Mouse (Mus musculus): ENCODE measurements around the gene 3830406C13Rik. TPM values are rescaled to one million over a fixed set of nuclear protein-coding genes. Genes with fewer than 3 reads are reported as not detected.
"Not testable (repeated sequence)": the region's sequence is repeated elsewhere in the genome, so short reads cannot be mapped to it uniquely, and the experiment has no call there.

3830406C13Rik gene
- polyA plus RNA-seq (2016; fragmentation: Nextera tagmentation; extraction: Ambion mirVana) = 25.1 and 25.5 TPM in 2 replicates

- peak; percentile 86 for DNase-seq (ENCODE audit: low spot score)
- Histone ChIP-seq H3K9me3 (replicated peaks) (no peaks in the 10 kb centered on the region), H3K36me3 (no peaks in the 10 kb centered on the region), H3K27me3 (ENCODE audit: low read depth, poor library complexity, severe bottlenecking) (peaks cover 19% of the 10 kb centered on the region), H3K4me3 (peak within 1 kb of the TSS; percentile 78), H3K4me1 (0 out of 2 replicates have a peak, but pooled peaks cover 4% of the 10 kb centered on the region), H3K27ac (replicated peaks) (peak within 1 kb of the TSS; percentile 93)
- 2% methylated on average over 48 of the region's 48 CpGs for WGBS
Measured at GRCm38 (mm10) chr14:12284141-12284912, at the start of gene 3830406C13Rik. Gene 3830406C13Rik (plus strand): TSS chr14:12284173.

GRCm38 (mm10) chr14:12243726-12244125 lies 40.2 kb upstream of the 3830406C13Rik start:
- Histone ChIP-seq H3K4me1 (peaks cover 9% of the 10 kb centered on the region), H3K27me3 (ENCODE audit: low read depth, poor library complexity, severe bottlenecking) (no peaks in the 10 kb centered on the region), H3K4me3 (no peak overlapping the region), H3K9me3 (replicated peaks) (no peaks in the 10 kb centered on the region), H3K27ac (replicated peaks) (no peak overlapping the region), H3K36me3 (0 out of 2 replicates have a peak, but pooled peaks cover 3% of the 10 kb centered on the region)
- 76% methylated on average over 4 of the region's 4 CpGs for WGBS
- DNase-seq (ENCODE audit: low spot score) = no peak

- peaks cover 8% of the 10 kb centered on the region; the same call in 1 of the 2 replicates for H3K27me3 ChIP-seq (ENCODE audit: low read depth, poor library complexity, severe bottlenecking)
- H3K4me1 ChIP-seq = no peaks in the 10 kb centered on the region
- no peaks in the 10 kb centered on the region for H3K36me3 ChIP-seq
- H3K27ac ChIP-seq (replicated peaks) = no peak overlapping the region
- no peak for DNase-seq (ENCODE audit: low spot score)
- no peaks in the 10 kb centered on the region for H3K9me3 ChIP-seq (replicated peaks)
- no peak overlapping the region for H3K4me3 ChIP-seq
- WGBS = 72% methylated on average over 3 of the region's 3 CpGs
Measured at GRCm38 (mm10) chr14:12276031-12276430, 7.9 kb upstream of the 3830406C13Rik start.

- no peak for DNase-seq (ENCODE audit: low spot score)
Measured at GRCm38 (mm10) chr14:12283641-12284040, 332 bp upstream of the 3830406C13Rik start, which contains the start of gene Gm49355. Gene Gm49355 (plus strand): TSS chr14:12283976.

GRCm38 (mm10) chr14:12289747-12290146 lies 5.8 kb downstream of the 3830406C13Rik start:
- H3K27ac ChIP-seq (replicated peaks) = not testable (repeated sequence)

More at GRCm38 (mm10) chr14:12283641-12284040, 332 bp upstream of the 3830406C13Rik start, which contains the start of gene Gm49355:
- Histone ChIP-seq H3K27me3 (ENCODE audit: low read depth, poor library complexity, severe bottlenecking) (peaks cover 19% of the 10 kb centered on the region), H3K27ac (replicated peaks) (peak within 1 kb of the TSS; percentile 93), H3K9me3 (replicated peaks) (no peaks in the 10 kb centered on the region), H3K4me1 (0 out of 2 replicates have a peak, but pooled peaks cover 4% of the 10 kb centered on the region), H3K4me3 (peak within 1 kb of the TSS; percentile 78), H3K36me3 (no peaks in the 10 kb centered on the region)
- WGBS = 78% methylated on average over 6 of the region's 6 CpGs

GRCm38 (mm10) chr14:12296391-12296790 lies 12.4 kb downstream of the 3830406C13Rik start:
- no peak for DNase-seq (ENCODE audit: low spot score)
- 90% methylated on average over 7 of the region's 7 CpGs for WGBS
- H3K4me1 ChIP-seq = peaks cover 9% of the 10 kb centered on the region
- H3K9me3 ChIP-seq (replicated peaks) = no peaks in the 10 kb centered on the region
- H3K4me3 ChIP-seq = no peak overlapping the region
- no peaks in the 10 kb centered on the region for H3K36me3 ChIP-seq
- H3K27ac ChIP-seq (replicated peaks) = no peak overlapping the region
- H3K27me3 ChIP-seq (ENCODE audit: low read depth, poor library complexity, severe bottlenecking) = no peaks in the 10 kb centered on the region

More at GRCm38 (mm10) chr14:12289747-12290146, 5.8 kb downstream of the 3830406C13Rik start:
- not testable (repeated sequence) for H3K4me1 ChIP-seq; H3K27me3 ChIP-seq (ENCODE audit: low read depth, poor library complexity, severe bottlenecking); DNase-seq (ENCODE audit: low spot score); H3K9me3 ChIP-seq (replicated peaks); H3K4me3 ChIP-seq; H3K36me3 ChIP-seq

GRCm38 (mm10) chr14:12299171-12299570 lies 15.2 kb downstream of the 3830406C13Rik start:
- Histone ChIP-seq H3K4me1 (peaks cover 9% of the 10 kb centered on the region), H3K27me3 (ENCODE audit: low read depth, poor library complexity, severe bottlenecking) (no peaks in the 10 kb centered on the region), H3K36me3 (no peaks in the 10 kb centered on the region), H3K27ac (replicated peaks) (no peak overlapping the region), H3K9me3 (replicated peaks) (no peaks in the 10 kb centered on the region), H3K4me3 (no peak overlapping the region)
- no peak for DNase-seq (ENCODE audit: low spot score)

- WGBS = 46% methylated on average over 6 of the region's 6 CpGs
- no peaks in the 10 kb centered on the region for H3K9me3 ChIP-seq (replicated peaks)
- H3K27me3 ChIP-seq (ENCODE audit: low read depth, poor library complexity, severe bottlenecking) = no peaks in the 10 kb centered on the region
- H3K36me3 ChIP-seq = no peaks in the 10 kb centered on the region
- no peak overlapping the region for H3K27ac ChIP-seq (replicated peaks)
- H3K4me1 ChIP-seq = peaks cover 9% of the 10 kb centered on the region
- H3K4me3 ChIP-seq = no peak overlapping the region
- no peak for DNase-seq (ENCODE audit: low spot score)
Measured at GRCm38 (mm10) chr14:12299654-12300053, 15.7 kb downstream of the 3830406C13Rik start.

- 73% methylated on average over 4 of the region's 4 CpGs for WGBS
- Histone ChIP-seq H3K4me3 (no peak overlapping the region), H3K36me3 (no peaks in the 10 kb centered on the region), H3K27ac (replicated peaks) (no peak overlapping the region), H3K27me3 (ENCODE audit: low read depth, poor library complexity, severe bottlenecking) (no peaks in the 10 kb centered on the region), H3K9me3 (replicated peaks) (no peaks in the 10 kb centered on the region), H3K4me1 (peaks cover 9% of the 10 kb centered on the region)
- no peak for DNase-seq (ENCODE audit: low spot score)
Measured at GRCm38 (mm10) chr14:12300275-12300674, 16.3 kb downstream of the 3830406C13Rik start.

- 70% methylated on average over 3 of the region's 3 CpGs for WGBS
- Histone ChIP-seq H3K9me3 (replicated peaks) (no peaks in the 10 kb centered on the region), H3K36me3 (no peaks in the 10 kb centered on the region), H3K27me3 (ENCODE audit: low read depth, poor library complexity, severe bottlenecking) (no peaks in the 10 kb centered on the region), H3K4me3 (no peak overlapping the region), H3K27ac (replicated peaks) (no peak overlapping the region), H3K4me1 (peaks cover 9% of the 10 kb centered on the region)
- DNase-seq (ENCODE audit: low spot score) = no peak
Measured at GRCm38 (mm10) chr14:12300677-12301076, 16.7 kb downstream of the 3830406C13Rik start.

GRCm38 (mm10) chr14:12303106-12303505 lies 19.1 kb downstream of the 3830406C13Rik start:
- DNase-seq (ENCODE audit: low spot score) = no peak
- no peaks in the 10 kb centered on the region for H3K9me3 ChIP-seq (replicated peaks)
- H3K27ac ChIP-seq (replicated peaks) = no peak overlapping the region
- H3K4me1 ChIP-seq = peaks cover 9% of the 10 kb centered on the region
- no peaks in the 10 kb centered on the region for H3K27me3 ChIP-seq (ENCODE audit: low read depth, poor library complexity, severe bottlenecking)
- H3K4me3 ChIP-seq = no peak overlapping the region
- H3K36me3 ChIP-seq = no peaks in the 10 kb centered on the region
- 80% methylated on average over 2 of the region's 2 CpGs for WGBS

GRCm38 (mm10) chr14:12333622-12334021 lies 49.6 kb downstream of the 3830406C13Rik start:
- Histone ChIP-seq H3K4me1 (peaks cover 5% of the 10 kb centered on the region), H3K9me3 (replicated peaks) (no peaks in the 10 kb centered on the region), H3K36me3 (no peaks in the 10 kb centered on the region), H3K27ac (replicated peaks) (no peak overlapping the region), H3K4me3 (no peak overlapping the region), H3K27me3 (ENCODE audit: low read depth, poor library complexity, severe bottlenecking) (peaks cover 95% of the 10 kb centered on the region)
- DNase-seq (ENCODE audit: low spot score) = peak; percentile 7
- 81% methylated on average over 7 of the region's 7 CpGs for WGBS

GRCm38 (mm10) chr14:12334925-12335324 lies 51.0 kb downstream of the 3830406C13Rik start:
- no peaks in the 10 kb centered on the region for H3K9me3 ChIP-seq (replicated peaks)
- no peak overlapping the region for H3K4me3 ChIP-seq
- H3K27me3 ChIP-seq (ENCODE audit: low read depth, poor library complexity, severe bottlenecking) = peaks cover 96% of the 10 kb centered on the region
- DNase-seq (ENCODE audit: low spot score) = peak; percentile 12
- peaks cover 5% of the 10 kb centered on the region for H3K4me1 ChIP-seq
- no peak overlapping the region for H3K27ac ChIP-seq (replicated peaks)
- WGBS = 62% methylated on average over 7 of the region's 7 CpGs
- no peaks in the 10 kb centered on the region for H3K36me3 ChIP-seq

All from midbrain, embryonic 10.5 days (tissue).